Mouse (Mus musculus): Measurements from ENCODE around the gene Slc29a4. TPM values are rescaled to one million over a fixed set of nuclear protein-coding genes. Genes with fewer than 3 reads are reported as not detected.

Slc29a4 gene
- polyA plus RNA-seq, 1 experiment from 2014 or later = 1.5 TPM

DNA sequence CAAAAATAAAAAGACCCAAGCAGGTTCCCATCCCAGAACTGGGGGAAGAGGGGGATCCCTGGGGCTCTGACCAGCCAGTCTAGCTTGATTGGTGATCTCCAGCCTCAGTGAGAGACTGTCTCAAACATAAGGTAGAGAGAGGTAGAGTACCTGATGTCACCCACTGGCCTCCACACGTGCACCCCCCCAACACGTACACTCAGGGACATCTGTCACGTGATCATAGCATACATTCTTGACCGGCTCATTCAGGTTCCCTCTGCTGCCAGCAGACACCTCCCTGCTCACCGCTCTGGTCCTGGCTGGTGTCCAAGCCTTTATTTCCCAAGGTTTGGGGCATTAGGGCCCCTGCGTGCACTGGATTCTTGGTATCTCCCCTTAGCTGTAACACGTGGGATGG is 17.1 kb downstream of the Slc29a4 start:
- no peak overlapping the region for H3K9ac ChIP-seq (ENCODE audit: low read length)
- DNase-seq (ENCODE audit: low spot score) (no peak), ATAC-seq (ENCODE audit: low FRiP score, low TSS enrichment) (no peak)
- H3K4me1 ChIP-seq (replicated peaks; ENCODE audit: control insufficient read depth, insufficient read depth) = no peaks in the 10 kb centered on the region
- H3K9me3 ChIP-seq (ENCODE audit: control insufficient read depth, low read length) = no peaks in the 10 kb centered on the region
- H3K4me3 ChIP-seq (ENCODE audit: low read depth, low read length) = no peak overlapping the region
- no peak overlapping the region for H3K4me2 ChIP-seq (replicated peaks; ENCODE audit: low read depth)
- H3K36me3 ChIP-seq (ENCODE audit: control insufficient read depth, insufficient read depth, low read length) = no peaks in the 10 kb centered on the region
- TF ChIP-seq CTCF (IDR thresholded peaks at IDR 0.05; ENCODE audit: low read depth) (no peak), EP300 (optimal IDR thresholded peaks at IDR 0.05) (no peak)
- H3K27me3 ChIP-seq (ENCODE audit: control insufficient read depth, insufficient read depth, low read length) = no peaks in the 10 kb centered on the region
- 67% methylated on average over 7 of the region's 7 CpGs for WGBS
- H3K27ac ChIP-seq (replicated peaks) = no peak overlapping the region

DNA sequence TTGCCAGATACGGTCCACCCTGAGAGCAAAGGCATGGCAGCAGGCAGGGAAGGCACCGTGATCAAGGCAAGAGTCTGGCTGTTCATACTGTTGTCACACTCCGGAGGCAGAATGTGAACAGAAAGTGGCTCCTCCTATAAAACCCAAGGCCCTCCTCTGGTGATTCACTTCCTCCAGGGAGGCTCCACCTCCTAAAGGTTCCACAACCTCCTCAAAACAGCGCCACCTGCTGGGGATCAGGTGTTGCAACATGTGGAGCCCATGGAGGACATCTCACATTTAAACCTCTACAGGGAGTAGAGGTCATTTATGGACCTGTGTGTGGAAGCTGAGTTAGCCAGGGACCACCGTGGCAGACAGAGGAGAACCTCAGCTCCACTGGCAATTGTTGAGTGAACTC is 20.1 kb downstream of the Slc29a4 start:
- Histone ChIP-seq H3K4me1 (replicated peaks; ENCODE audit: control insufficient read depth, insufficient read depth) (no peaks in the 10 kb centered on the region), H3K4me3 (ENCODE audit: low read depth, low read length) (no peak overlapping the region), H3K9me3 (ENCODE audit: control insufficient read depth, low read length) (no peaks in the 10 kb centered on the region), H3K27ac (replicated peaks) (no peak overlapping the region), H3K9ac (ENCODE audit: low read length) (no peak overlapping the region), H3K4me2 (replicated peaks; ENCODE audit: low read depth) (no peak overlapping the region), H3K36me3 (ENCODE audit: control insufficient read depth, insufficient read depth, low read length) (no peaks in the 10 kb centered on the region), H3K27me3 (ENCODE audit: control insufficient read depth, insufficient read depth, low read length) (no peaks in the 10 kb centered on the region)
- TF ChIP-seq EP300 (optimal IDR thresholded peaks at IDR 0.05) = no peak
- TF ChIP-seq CTCF (IDR thresholded peaks at IDR 0.05; ENCODE audit: low read depth) = peak; percentile 48
- WGBS = 83% methylated on average over 5 of the region's 5 CpGs
- ATAC-seq (ENCODE audit: low FRiP score, low TSS enrichment) (0 out of 2 replicates have a peak, but pooled peaks have one; percentile 27), DNase-seq (ENCODE audit: low spot score) (no peak)

DNA sequence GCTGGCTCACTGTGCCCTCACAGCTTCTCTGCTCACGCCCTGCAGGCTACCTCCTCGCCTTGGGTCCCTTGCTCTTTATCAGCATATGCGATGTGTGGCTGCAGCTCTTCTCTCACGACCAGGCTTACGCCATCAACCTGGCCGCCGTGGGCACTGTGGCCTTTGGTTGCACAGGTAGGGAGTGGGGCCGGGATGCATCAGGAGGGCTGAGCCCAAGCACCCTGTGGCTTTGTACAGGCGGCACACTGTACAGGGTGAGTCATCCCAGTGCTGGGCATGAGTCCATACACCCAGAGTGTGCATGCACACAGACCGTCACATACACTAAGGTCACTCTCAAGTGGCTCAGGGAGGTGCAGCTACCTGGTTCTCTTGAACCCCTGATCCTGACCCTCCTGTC is 21.7 kb downstream of the Slc29a4 start:
- Histone ChIP-seq H3K9ac (ENCODE audit: low read length) (no peak overlapping the region), H3K4me3 (ENCODE audit: low read depth, low read length) (no peak overlapping the region), H3K27ac (replicated peaks) (no peak overlapping the region), H3K9me3 (ENCODE audit: control insufficient read depth, low read length) (no peaks in the 10 kb centered on the region), H3K4me1 (replicated peaks; ENCODE audit: control insufficient read depth, insufficient read depth) (no peaks in the 10 kb centered on the region), H3K36me3 (ENCODE audit: control insufficient read depth, insufficient read depth, low read length) (no peaks in the 10 kb centered on the region), H3K4me2 (replicated peaks; ENCODE audit: low read depth) (no peak overlapping the region), H3K27me3 (ENCODE audit: control insufficient read depth, insufficient read depth, low read length) (no peaks in the 10 kb centered on the region)
- ATAC-seq (ENCODE audit: low FRiP score, low TSS enrichment) (no peak), DNase-seq (ENCODE audit: low spot score) (no peak)
- WGBS = 80% methylated on average over 10 of the region's 10 CpGs
- TF ChIP-seq CTCF (IDR thresholded peaks at IDR 0.05; ENCODE audit: low read depth) (no peak), EP300 (optimal IDR thresholded peaks at IDR 0.05) (no peak)

DNA sequence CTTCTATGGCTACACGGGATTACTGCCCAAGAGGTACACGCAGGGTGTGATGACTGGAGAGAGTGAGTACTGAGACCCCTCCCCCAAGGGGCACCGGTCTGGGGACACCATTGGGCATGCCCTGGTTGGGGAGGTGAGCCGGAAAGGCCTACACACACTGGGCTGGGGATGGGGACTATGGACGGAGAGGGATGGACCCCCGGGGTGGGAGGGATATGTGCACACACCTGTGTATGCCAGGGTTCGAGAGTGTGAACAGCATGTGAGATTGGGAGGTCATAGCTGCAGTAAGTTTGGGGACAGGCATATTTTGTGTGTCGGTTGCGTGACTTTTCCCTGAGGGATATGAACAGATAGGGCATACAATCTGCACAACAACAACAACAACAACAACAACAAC is 22.7 kb downstream of the Slc29a4 start:
- no peak overlapping the region for H3K4me3 ChIP-seq (ENCODE audit: low read depth, low read length)
- H3K4me2 ChIP-seq (replicated peaks; ENCODE audit: low read depth) = no peak overlapping the region
- H3K27me3 ChIP-seq (ENCODE audit: control insufficient read depth, insufficient read depth, low read length) = no peaks in the 10 kb centered on the region
- no peaks in the 10 kb centered on the region for H3K36me3 ChIP-seq (ENCODE audit: control insufficient read depth, insufficient read depth, low read length)
- H3K4me1 ChIP-seq (replicated peaks; ENCODE audit: control insufficient read depth, insufficient read depth) = no peaks in the 10 kb centered on the region
- ATAC-seq (ENCODE audit: low FRiP score, low TSS enrichment) (no peak), DNase-seq (ENCODE audit: low spot score) (no peak)
- no peak overlapping the region for H3K9ac ChIP-seq (ENCODE audit: low read length)
- 74% methylated on average over 9 of the region's 9 CpGs for WGBS
- no peak overlapping the region for H3K27ac ChIP-seq (replicated peaks)
- TF ChIP-seq CTCF (IDR thresholded peaks at IDR 0.05; ENCODE audit: low read depth) = no peak
- TF ChIP-seq EP300 (optimal IDR thresholded peaks at IDR 0.05) = no peak
- no peaks in the 10 kb centered on the region for H3K9me3 ChIP-seq (ENCODE audit: control insufficient read depth, low read length)

DNA sequence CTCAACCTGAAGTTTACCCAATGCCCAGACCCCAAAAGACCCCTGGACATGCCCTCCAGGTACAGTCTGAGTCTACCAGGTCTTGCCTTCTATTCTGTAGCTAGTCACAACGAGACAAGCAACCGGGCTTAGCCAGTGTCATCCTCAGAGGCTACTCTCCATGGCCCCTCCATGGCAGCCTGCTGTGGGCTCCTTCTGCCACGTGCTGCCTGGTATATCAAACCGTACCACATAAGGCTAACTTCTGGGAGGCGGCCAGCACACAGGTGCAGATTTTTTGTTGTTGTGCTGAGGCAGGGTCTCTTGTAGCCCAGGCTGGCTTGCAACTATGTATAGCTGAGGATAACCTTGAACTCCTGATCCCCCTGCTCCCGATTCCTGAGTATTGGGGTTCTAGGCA is 23.7 kb downstream of the Slc29a4 start:
- Histone ChIP-seq H3K4me3 (ENCODE audit: low read depth, low read length) (no peak overlapping the region), H3K36me3 (ENCODE audit: control insufficient read depth, insufficient read depth, low read length) (no peaks in the 10 kb centered on the region), H3K27ac (replicated peaks) (no peak overlapping the region), H3K9me3 (ENCODE audit: control insufficient read depth, low read length) (no peaks in the 10 kb centered on the region), H3K27me3 (ENCODE audit: control insufficient read depth, insufficient read depth, low read length) (no peaks in the 10 kb centered on the region), H3K4me2 (replicated peaks; ENCODE audit: low read depth) (no peak overlapping the region), H3K9ac (ENCODE audit: low read length) (no peak overlapping the region), H3K4me1 (replicated peaks; ENCODE audit: control insufficient read depth, insufficient read depth) (no peaks in the 10 kb centered on the region)
- DNase-seq (ENCODE audit: low spot score) (no peak), ATAC-seq (ENCODE audit: low FRiP score, low TSS enrichment) (no peak)
- 75% methylated on average over 6 of the region's 6 CpGs for WGBS
- TF ChIP-seq CTCF (IDR thresholded peaks at IDR 0.05; ENCODE audit: low read depth) (no peak), EP300 (optimal IDR thresholded peaks at IDR 0.05) (no peak)

DNA sequence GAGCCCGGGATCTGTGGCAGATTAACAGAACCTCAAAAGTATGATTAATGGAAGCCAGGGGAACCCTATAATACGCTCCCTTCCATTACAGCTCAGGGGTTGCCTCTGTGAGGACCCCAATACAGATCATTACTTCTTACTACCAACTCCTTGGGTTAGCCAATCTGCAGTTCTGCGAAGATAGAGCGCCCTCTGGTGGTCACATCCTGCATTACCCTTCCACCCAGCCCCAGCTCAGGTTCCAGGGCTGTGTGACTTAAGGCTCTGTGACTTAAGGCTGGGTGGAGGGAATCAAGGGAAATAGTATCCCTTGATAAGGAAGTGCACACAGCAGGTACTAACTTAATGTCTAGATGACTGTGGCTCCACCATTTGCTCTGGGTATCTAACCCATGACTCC is 25.7 kb downstream of the Slc29a4 start:
- 20% methylated on average over 4 of the region's 4 CpGs for WGBS
- DNase-seq (ENCODE audit: low spot score) = peak; percentile 78

More for the DNA sequence above, 25.7 kb downstream of the Slc29a4 start:
- 0 out of 2 replicates have a peak, but pooled peaks have one; percentile 24 for ATAC-seq (ENCODE audit: low FRiP score, low TSS enrichment)
- Histone ChIP-seq H3K4me1 (replicated peaks; ENCODE audit: control insufficient read depth, insufficient read depth) (no peaks in the 10 kb centered on the region), H3K36me3 (ENCODE audit: control insufficient read depth, insufficient read depth, low read length) (no peaks in the 10 kb centered on the region), H3K9ac (ENCODE audit: low read length) (no peak overlapping the region), H3K4me2 (replicated peaks; ENCODE audit: low read depth) (no peak overlapping the region), H3K27ac (replicated peaks) (no peak overlapping the region), H3K27me3 (ENCODE audit: control insufficient read depth, insufficient read depth, low read length) (no peaks in the 10 kb centered on the region), H3K4me3 (ENCODE audit: low read depth, low read length) (no peak overlapping the region), H3K9me3 (ENCODE audit: control insufficient read depth, low read length) (no peaks in the 10 kb centered on the region)
- peak; percentile 94 for TF ChIP-seq CTCF (IDR thresholded peaks at IDR 0.05; ENCODE audit: low read depth)
- no peak for TF ChIP-seq EP300 (optimal IDR thresholded peaks at IDR 0.05)
